Mouse (Mus musculus): ENCODE results near the gene Col17a1. TPM values are rescaled to one million over a fixed set of nuclear protein-coding genes. Genes with fewer than 3 reads are reported as not detected.

Gene Col17a1
- total RNA-seq (2021) = not detected

DNA sequence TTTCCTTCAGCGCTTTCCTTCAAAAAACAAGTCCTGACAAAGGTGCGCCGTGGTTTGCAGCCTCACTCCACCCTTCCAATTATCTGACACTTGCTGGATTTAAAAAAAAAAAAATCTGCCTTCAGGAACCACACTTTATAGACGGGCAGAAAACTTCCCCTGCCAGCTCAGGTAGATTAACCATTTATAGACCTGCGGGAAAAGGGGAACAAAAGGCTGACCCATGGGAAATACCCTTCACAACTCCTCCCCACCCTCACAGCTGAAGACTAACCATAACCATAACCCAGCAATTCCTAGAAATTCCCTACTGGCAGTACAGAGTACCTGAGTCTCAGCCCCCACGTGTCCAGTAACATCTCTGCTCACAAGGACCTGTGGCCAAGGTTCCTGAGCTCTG, at the start of gene Col17a1:
Col17a1 (minus strand) TSS at position 101 of the 400 bp plus-strand sequence.
- intact Hi-C loops (cut with DNase I) = no loop called here

DNA sequence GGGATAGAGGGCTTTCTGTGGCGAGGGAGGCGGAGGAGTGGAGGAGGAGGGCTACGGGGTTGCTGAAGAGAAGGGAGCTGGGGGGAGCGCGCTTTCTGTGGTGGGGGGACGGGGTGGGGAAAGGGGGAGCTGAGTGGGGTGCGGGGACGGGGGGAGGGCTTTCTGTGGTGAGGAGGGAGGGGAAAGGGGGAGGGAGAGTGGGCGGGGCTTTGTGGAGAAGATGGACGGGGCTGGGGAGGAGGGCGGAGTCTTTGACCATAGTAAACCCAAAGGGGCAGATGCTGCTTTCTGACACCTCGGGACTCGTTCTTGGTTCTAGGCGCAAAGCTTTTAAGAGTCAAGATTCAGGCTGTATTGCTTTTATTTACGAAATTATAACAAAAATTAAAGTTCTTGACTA, 40.0 kb upstream of the Col17a1 start:
- intact Hi-C loops (cut with DNase I) = loop anchor here (2.0 to 5.0 kb wide), 4 partner anchors 75 to 225 kb away; partner anchors contain the start of gene Stn1
- peak; percentile 60 to 64 for DNase-seq

More for the DNA sequence above, at the start of gene Col17a1:
- DNase-seq = no peak

DNA sequence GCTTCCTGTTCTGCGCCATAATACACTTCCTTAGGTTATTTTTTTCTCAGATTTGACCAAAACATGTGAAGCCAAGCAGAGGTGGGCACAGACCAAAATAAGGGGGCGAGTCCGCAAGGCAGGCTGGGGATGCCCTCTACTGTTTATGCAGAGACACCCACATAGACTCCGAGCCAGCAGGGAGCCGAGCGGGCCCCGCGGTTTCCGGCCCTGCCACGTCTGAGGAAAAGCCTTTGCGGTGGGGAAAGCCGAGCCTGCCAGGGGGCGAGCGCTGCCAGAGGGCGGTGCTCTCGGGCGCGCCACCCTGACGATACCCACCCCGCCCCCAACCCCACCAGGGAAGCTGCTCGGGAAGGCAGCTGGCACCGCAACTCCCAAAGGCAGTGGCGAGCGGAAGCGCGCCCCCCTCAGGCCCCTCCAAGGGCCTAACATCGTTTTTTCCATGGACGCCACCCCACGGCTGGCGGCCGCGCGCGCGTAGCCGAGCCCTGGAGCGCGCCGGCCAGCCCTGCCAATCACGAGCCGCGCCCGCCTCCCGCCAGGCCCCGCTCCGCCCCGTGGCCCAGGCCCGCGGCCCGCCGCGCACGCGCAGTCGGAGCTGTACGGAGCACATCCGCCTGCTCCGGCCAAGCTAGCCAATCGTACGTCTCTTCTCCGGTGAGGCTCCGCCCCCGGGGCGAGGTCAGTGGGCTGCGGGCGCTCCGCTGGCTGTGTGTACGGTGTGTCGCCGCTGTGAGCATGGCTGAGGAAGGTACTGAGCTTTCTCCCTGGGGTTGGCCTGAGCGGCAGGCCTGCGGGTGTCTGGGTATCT, 39.4 kb upstream of the Col17a1 start, which contains the start of gene Sfr1:
Sfr1 (plus strand) TSS at position 612 of the 811 bp plus-strand sequence.
- intact Hi-C loops (cut with DNase I) = loop anchor here (2.0 to 5.0 kb wide), 4 partner anchors 74 to 224 kb away; partner anchors contain the start of gene Stn1
- peak; percentile 98 to 99 for DNase-seq

DNA sequence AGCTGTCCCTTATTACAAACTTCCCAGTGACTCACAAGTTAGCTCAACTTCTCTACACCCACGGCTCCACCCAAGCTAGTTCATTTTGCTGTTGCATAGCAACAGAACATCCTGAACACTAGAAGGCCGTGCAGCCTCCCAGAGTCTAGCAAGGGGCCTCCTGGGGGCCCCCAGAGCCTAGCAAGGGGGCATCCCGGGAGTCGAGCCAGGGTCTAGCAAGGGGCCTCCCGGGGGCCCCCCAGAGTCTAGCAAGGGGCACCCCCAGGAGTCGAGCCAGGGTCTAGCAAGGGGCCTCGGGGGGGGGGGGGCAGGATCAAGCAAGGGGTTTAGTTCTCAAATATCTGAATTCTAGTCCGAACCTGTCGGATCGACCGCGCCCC, 38.8 kb upstream of the Col17a1 start:
- DNase-seq = peak in 1 of 2 experiments; percentile 64
- intact Hi-C loops (cut with DNase I) = loop anchor here (2.0 to 5.0 kb wide), 4 partner anchors 73 to 224 kb away; partner anchors contain the start of gene Stn1

DNA sequence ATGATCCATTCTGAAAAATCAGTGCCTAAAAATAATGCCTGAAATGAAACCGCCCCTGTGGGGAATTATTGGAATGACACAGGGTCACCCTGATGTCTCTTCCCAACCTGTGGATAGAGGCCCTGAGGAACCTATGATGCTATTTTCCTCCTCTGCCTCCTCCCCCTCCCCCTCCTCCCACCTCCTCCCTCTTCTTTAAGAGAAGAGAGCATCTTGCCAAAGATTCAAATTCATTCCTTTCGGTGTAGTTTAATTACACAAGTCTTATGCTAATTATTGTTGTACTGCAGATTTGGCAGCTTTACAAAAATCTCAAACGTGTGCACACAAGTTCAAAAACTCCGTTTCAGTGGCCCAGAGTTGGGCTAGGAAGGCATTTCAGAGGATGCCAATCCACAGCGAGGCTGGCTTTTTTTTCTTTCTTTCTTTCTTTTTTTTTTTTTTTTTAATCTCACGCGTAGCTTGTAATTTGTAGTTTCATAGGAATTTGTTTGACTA, 33.8 kb upstream of the Col17a1 start:
- DNase-seq = no peak
- intact Hi-C loops (cut with DNase I) = no loop called here

DNA sequence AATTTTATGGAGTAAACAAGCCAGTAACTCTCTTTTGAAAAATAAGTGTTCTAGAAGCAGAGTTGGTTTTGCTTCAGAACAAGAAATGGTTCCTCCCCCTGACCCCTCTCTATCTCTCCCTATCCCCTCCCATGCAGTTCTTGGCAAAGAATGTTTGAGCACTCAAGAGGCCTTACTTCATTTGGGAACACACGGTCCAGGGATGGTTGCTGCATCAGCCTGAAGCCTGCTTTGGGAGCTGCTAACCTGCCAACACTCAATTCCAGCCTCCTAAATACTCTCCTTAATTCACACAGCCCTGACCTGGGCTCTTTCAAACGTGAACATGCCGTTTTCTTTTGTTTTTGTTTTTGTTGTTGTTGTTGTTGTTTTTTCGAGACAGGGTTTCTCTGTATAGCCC, 33.0 kb upstream of the Col17a1 start:
- intact Hi-C loops (cut with DNase I) = no loop called here
- no peak for DNase-seq

DNA sequence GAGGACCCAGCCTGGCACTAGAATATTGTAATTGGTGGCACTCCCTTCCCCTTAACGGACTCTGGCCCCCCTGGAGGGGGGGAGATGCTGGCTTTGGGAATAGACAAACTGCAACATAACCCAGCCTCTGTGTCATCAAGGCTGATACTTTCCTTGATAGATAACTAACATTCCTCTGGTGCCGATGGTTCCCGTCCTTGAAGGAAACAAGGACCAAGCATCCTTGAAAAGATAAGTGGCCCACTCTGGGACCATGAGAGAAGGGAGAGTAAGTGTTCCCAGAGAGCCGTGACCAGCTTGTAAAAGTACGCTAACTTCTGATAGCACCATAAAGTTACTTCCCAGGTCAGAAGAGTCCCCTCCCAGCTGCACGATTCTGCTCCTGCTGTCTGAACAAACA, 30.6 kb upstream of the Col17a1 start:
- DNase-seq = no peak
- intact Hi-C loops (cut with DNase I) = no loop called here

DNA sequence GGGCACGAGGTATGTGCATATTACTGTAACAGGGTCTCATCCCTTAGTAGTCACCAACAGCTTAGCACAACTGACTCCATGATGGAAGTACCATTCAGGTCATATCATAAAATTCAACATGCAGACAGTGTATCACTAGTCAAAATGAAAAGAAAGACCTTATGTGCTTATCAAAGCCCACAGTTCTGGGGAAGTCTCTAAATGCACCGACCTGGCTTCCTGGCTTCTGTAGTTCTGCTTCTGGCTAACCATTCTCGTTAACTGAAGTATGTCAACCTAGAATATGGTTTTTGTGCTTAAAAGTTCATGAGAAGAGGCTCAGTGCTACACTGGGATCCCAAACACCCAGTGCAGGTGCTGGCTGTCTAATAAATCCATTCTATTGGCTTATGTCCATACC, 27.3 kb upstream of the Col17a1 start:
- intact Hi-C loops (cut with DNase I) = no loop called here

DNA sequence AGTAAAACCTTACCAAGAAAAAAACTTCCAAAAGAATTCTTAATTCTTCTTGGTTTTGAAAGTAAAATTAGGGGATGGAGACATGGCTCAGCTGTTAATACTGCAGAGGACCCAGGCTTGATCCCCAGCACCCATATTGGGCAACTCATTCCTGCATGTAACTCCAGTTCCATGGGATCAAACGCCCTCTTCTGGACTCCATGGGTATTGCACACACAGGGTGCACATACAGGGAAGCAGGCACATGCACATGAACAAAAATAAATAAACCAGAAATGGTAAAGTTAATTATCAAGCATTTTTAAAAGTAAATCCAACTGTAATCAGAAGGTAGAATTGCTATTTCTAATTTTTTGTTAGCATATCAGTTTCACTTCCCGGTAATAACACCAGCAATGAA, 24.2 kb upstream of the Col17a1 start:
- no peak for DNase-seq
- intact Hi-C loops (cut with DNase I) = no loop called here

More for the DNA sequence above, 27.3 kb upstream of the Col17a1 start:
- DNase-seq = no peak

DNA sequence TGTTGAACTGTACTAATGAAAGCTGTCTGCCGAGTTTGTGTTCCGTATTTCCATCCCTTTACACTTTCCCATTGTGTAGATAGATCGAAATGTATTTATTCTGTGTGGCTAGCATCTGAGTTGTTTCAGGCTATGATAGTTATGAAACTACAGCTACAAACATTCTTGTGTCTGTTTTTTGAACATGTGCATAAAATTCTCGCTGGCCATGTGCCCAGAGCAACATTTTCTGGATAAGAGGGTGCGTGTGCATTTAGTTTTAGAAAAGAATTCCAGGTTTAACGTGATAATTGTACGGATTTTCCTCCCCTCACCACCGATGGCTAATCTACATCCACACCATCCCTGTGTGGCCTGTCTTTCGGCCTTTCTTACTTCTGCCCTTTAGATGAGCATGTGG, 21.6 kb upstream of the Col17a1 start:
- intact Hi-C loops (cut with DNase I) = no loop called here
- DNase-seq = no peak

DNA sequence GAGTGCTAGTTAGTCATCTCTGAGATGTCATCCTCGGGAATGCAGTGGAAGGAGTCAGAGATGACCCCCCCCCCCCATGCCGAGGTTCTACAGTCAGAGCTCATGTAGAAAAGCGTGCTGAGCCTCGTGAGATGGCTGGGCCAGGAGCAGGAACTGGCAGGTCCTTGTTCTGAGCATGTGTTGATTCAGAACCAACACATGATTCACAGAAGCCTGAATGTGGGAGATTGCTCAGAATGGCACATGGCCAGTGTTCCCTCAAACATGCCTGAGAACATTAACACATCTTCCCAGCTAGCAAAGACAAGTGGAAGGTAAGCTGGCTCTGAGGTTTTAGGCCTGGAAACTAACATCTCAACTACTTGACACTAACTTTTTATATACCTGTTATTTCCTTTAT, 18.5 kb upstream of the Col17a1 start:
- no peak for DNase-seq
- intact Hi-C loops (cut with DNase I) = no loop called here

DNA sequence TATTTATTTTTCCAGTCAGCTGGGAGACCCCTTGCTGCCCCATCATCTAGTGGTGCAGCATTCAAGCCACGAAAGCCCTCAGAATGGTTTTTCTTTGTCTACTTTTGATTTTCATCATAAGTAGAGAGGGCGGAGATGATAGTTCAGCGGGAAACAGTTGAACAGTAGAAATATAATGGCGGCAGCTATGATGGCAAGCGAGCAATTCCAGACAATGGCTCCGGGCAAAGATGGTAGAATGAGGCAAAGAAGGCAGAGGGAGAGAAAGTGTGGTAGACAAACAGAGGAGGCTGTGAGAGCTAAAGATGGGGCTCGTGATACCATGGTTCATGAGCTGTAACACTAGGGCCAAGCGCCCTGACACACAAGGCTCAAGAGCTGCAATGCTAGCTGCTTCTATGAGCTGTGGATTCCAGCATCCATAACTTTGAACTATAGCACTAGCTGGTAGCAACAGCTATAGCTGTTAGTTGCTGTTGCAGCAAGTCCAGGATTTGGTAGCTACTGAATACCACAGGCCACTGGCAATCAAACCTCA, 13.9 kb upstream of the Col17a1 start:
- intact Hi-C loops (cut with DNase I) = no loop called here
- no peak for DNase-seq

DNA sequence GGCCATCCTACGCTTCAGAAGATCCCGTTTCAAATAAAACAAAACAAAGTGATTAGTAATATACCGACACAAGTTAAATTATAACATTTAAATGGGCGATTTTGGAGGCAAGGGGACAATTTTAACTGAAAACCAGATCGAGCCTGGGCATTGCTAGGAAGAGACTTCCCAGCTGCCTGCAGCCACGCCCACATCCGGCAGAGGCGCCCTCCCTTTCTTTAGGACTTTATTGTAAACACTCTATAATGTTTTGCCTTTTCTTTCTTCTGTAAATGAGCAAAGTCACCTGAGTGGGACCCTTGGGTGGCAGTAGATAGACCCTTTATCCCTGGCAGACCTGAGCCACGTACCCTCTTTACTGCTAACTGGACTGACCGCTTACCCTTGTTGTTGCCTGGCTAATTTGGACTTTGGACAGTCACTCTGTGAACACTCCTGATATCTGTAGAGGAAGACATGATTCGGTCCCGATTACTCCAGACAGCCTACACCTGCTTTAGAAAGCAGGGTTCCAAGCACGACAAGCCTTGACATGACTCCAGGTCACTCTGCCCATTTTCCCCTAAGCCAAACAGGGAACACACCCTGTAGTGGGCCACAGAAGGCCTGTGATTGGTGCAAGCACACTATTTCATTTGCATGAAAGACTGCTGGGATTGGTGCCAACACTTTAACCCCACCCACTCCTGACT, 13.3 kb upstream of the Col17a1 start:
- intact Hi-C loops (cut with DNase I) = no loop called here

DNA sequence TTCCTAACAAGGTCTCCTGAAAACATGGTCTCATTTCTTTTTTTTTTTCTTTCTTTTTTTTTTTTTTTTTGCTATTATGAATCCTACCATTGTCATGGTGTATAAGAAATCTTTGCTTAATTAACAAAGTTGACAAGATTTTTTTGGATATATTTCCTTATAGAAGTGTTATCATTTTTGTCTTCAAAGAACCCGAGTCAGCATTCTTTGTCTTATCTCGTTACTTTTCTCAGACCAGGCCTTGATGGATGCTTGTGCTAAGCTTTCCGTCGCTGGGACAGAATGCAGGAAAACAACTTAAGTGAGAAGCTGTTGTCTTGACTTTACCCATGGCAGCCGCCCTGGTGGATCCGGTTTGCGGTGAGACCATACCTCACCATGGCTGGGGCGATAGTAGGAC, 8.6 kb upstream of the Col17a1 start:
- intact Hi-C loops (cut with DNase I) = no loop called here
- no peak for DNase-seq

More for the DNA sequence above, 13.3 kb upstream of the Col17a1 start:
- DNase-seq = no peak

DNA sequence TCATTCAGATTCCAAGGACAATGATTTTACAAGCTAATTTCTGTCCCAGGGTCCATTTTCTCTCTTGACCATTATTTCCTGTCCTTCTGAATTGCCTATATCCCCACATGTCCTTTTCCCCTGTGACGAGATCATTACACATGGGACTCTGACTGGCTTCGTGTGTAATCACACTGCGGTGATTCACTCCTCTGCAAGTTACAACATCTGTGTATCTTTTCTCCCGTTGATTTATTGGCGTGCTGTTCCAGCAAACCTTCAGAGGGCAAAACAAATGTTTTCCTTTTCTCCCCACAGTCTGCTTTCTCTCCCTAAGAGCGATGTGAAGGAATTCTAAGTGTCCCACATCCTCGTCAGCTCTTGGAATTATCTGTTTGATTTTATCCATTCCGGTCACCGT, 7.8 kb upstream of the Col17a1 start:
- intact Hi-C loops (cut with DNase I) = no loop called here
- DNase-seq = no peak

DNA sequence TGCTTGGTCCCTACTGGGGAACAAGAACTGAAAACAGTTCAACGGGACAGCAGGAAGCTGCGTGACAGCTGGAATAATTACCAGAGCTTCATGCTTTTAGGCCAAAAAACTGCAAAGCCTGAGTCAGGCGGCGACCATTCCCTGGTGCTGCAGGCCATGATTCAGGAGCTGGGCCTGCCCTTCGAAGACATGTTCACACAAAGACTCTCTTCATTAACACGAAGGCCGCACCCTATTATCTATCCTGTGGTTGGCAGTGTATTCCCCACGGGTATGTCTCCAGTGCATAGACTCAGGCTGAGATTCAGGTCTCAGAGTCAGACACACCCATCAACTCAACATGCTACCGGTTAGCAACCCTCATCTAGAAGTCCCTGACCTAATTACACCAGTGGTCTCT, 6.4 kb upstream of the Col17a1 start:
- DNase-seq = no peak
- intact Hi-C loops (cut with DNase I) = no loop called here

DNA sequence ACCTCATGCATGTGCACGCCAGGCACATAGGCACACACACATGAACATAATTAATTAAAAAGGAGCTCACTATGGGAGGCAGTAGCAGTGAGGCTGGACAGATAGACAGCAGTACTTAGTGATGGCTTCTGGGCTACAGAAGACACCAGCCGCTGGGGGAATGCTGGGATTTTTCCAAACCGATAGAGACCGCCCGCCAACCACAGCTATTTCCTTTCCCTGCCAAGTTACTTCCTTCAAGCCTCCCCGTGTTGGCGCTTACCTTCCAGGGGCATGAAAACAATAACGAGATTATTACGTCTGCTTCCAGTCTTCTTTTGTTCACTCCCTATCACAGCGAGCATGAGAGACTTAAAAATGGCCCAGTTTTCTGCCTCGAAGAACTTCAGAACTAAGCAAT, 5.2 kb upstream of the Col17a1 start:
- no peak for DNase-seq
- intact Hi-C loops (cut with DNase I) = no loop called here

DNA sequence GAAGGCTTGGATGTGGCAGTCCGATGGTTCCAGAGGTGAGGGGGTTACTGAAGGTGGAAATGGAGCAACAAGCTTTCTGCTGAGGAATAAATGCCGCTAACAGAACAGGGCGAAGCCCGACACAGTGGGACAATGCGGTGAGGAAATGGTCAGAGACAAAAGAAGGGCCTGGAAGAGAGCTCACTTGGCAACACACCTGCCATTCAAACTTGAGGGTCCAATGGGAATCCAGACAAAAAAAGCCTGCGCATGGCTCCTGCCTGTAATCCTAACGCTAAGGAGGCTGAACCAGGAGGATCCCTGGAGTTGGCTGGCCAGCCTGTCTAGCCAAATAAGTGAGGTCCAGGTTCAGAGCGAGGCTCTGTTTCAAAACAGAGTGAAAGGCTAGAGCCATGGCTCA, 4.5 kb upstream of the Col17a1 start:
- DNase-seq = no peak
- intact Hi-C loops (cut with DNase I) = no loop called here

DNA sequence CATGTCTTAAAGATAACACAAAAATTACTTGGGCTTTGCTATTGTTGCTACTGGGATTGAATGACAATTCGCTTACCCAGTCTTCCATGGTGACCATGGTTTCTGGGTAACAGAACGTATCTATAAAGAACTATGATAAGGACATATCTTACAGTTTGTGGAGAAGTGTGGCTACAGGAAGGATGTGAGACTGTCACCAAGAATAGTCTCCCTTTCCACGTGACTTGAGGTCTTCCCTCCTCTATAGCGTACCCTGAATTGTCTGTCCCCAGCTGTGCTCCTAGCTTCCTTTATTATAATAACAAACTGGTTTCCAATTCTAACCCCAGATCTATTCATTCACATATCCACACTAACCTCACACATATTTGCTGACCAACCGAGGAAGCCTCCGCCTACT, 3.8 kb upstream of the Col17a1 start:
- DNase-seq = no peak
- intact Hi-C loops (cut with DNase I) = no loop called here

DNA sequence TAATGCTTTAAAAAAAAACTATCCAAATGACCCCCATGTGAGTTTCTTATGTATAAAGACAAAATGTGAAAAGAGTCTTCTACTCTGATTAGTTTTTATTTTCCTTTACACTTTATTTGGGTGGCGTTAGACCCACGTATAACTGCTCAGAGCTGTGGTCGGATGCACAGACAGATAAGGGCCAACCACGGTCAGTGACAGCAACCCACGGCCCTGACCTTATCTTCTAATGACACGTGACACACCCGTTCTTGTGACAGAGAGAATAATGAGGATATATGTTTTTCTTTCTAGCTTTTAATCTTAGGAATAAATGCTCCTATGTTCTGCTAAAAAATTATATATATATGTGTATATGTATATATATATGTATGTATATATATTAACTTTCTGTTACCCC, 2.3 kb downstream of the Col17a1 start:
- intact Hi-C loops (cut with DNase I) = no loop called here
- DNase-seq = no peak

DNA sequence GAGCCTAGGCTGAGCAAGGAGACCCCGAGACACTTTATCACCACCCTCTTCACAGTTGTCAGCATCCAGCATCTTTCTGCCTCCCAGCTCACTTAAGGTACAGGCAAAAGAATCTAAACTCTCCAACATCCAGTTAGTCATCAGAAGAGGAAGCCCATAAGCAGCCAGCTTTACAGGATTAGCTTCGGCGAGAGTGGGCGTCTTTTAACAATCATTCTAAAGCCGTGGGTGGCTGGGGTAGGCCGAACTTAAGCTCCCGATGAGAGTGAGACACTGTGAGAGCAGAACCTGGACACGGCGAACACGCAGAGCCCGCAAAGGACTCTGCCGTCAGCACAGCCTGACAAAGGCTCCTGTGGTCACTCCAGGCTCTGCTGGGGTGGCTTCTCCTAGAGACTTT, 13.2 kb downstream of the Col17a1 start:
- DNase-seq = no peak
- intact Hi-C loops (cut with DNase I) = no loop called here
